16 mouse cellular contexts compared by ENCODE assay signal in genomic region chr6:34727316-34727983, GRCm38 (mm10). TPM values are rescaled to one million over a fixed set of nuclear protein-coding genes. Genes with fewer than 3 reads are reported as not detected.
DNase-seq lines count a peak whose midpoint lies in the region; ATAC-seq and TF ChIP-seq lines count a peak whose summit lies in the region.
"Had no signal": no experiment of that assay in that cellular context is flagged by ENCODE, and none has a peak within 500 bp of the region (broad histone marks: within the 10 kb centered on the region; RNA-seq: fewer than 3 reads in every experiment).

No protein-coding gene starts in this region.

- no peak overlapping the region for H3K9ac ChIP-seq in heart, adult 2 months (ENCODE audit: low read depth, low read length)
- no peak overlapping the region for H3K9ac ChIP-seq in CH12.LX (ENCODE audit: insufficient read depth, low read depth)
- H3K9ac ChIP-seq in limb, embryonic 11.5 days (ENCODE audit: low read length) = no peak overlapping the region
- H3K9ac ChIP-seq in liver, postnatal 0 days (replicated peaks) = no peak overlapping the region
- H3K9ac ChIP-seq: forebrain, embryonic 12.5 days; hindbrain, embryonic 13.5 days; neural tube, embryonic 12.5 days had no signal

- dilution Hi-C loops in CH12.LX (cut with MboI; ENCODE audit: extremely low pct_ligation_motif_present, extremely low pct_unique_long_range_greater_than_20kb, low sequenced_read_pairs) = no loop called here

- no peak for DNase-seq in heart, embryonic 10.5 days (ENCODE audit: low spot score)
- DNase-seq in heart, adult 2 months = no peak
- no peak for DNase-seq in CH12.LX (ENCODE audit: extremely low read depth)
- no peak for DNase-seq in limb, embryonic 11.5 days (ENCODE audit: low spot score)
- DNase-seq in liver, postnatal 0 days = no peak
- DNase-seq in cerebellum, adult 9-11 months = no peak
- no peak for DNase-seq in embryo, embryonic 11 days
- no peak for DNase-seq in adrenal gland, adult (ENCODE audit: inconsistent age in 2 of 2, low spot score in 1 of 2)
- DNase-seq: cerebellum, adult 11 months; kidney, adult 18-20 months; kidney, postnatal 4 days; right cerebral cortex, postnatal 4 days had no signal

- no peak for TF ChIP-seq RAD21 in CH12.LX (IDR thresholded peaks at IDR 0.05; ENCODE audit: low read depth, low read length)

- H3K27me3 ChIP-seq in heart, embryonic 10.5 days (ENCODE audit: insufficient read depth, poor library complexity, severe bottlenecking) = no peaks in the 10 kb centered on the region
- no peaks in the 10 kb centered on the region for H3K27me3 ChIP-seq in heart, adult 2 months (ENCODE audit: control insufficient read depth, insufficient read depth, low read length)
- no peaks in the 10 kb centered on the region for H3K27me3 ChIP-seq in CH12.LX (replicated peaks)
- no peaks in the 10 kb centered on the region for H3K27me3 ChIP-seq in limb, embryonic 11.5 days (ENCODE audit: control insufficient read depth, insufficient read depth, low read length)
- no peaks in the 10 kb centered on the region for H3K27me3 ChIP-seq in liver, postnatal 0 days (ENCODE audit: insufficient read depth, low read length)
- H3K27me3 ChIP-seq: forebrain, embryonic 12.5 days; hindbrain, embryonic 13.5 days; neural tube, embryonic 12.5 days had no signal

- 0 out of 2 replicates have a peak overlapping the region, but pooled peaks have one; percentile 10 for H3K4me2 ChIP-seq in CH12.LX (ENCODE audit: insufficient read depth, low read depth, poor library complexity, severe bottlenecking)
- H3K4me2 ChIP-seq in limb, embryonic 11.5 days (ENCODE audit: low read depth, severe bottlenecking) = no peak overlapping the region
- H3K4me2 ChIP-seq in liver, postnatal 0 days (ENCODE audit: low read depth, low read length) = peak overlapping the region; percentile 9; the same call in 1 of the 2 replicates
- H3K4me2 ChIP-seq: forebrain, embryonic 12.5 days; hindbrain, embryonic 13.5 days; neural tube, embryonic 12.5 days had no signal

- H3K9me3 ChIP-seq in heart, embryonic 10.5 days = no peaks in the 10 kb centered on the region; the same call in 1 of the 2 replicates
- H3K9me3 ChIP-seq in CH12.LX (replicated peaks; ENCODE audit: low read length) = peaks cover 2% of the 10 kb centered on the region
- H3K9me3 ChIP-seq in limb, embryonic 11.5 days (ENCODE audit: control insufficient read depth, low read length) = no peaks in the 10 kb centered on the region
- no peaks in the 10 kb centered on the region for H3K9me3 ChIP-seq in liver, postnatal 0 days (ENCODE audit: low read length)
- H3K9me3 ChIP-seq: forebrain, embryonic 12.5 days; hindbrain, embryonic 13.5 days; neural tube, embryonic 12.5 days had no signal

- no peak for TF ChIP-seq POLR2A in heart, adult 2 months (IDR thresholded peaks at IDR 0.05; ENCODE audit: insufficient read depth, low read depth, low read length)
- no peak for TF ChIP-seq POLR2A in CH12.LX (IDR thresholded peaks at IDR 0.05; ENCODE audit: low read depth, low read length)

- peaks cover 46% of the 10 kb centered on the region for H3K4me1 ChIP-seq in heart, embryonic 10.5 days
- peaks cover 18% of the 10 kb centered on the region for H3K4me1 ChIP-seq in heart, adult 2 months (ENCODE audit: control insufficient read depth, insufficient read depth, low read length)
- H3K4me1 ChIP-seq in CH12.LX (ENCODE audit: control insufficient read depth in 1 of 2, insufficient read depth in 2 of 2) = peaks cover 8 to 27% of the 10 kb centered on the region in 2 experiments; a peak in 3 of 4 replicates
- H3K4me1 ChIP-seq in limb, embryonic 11.5 days (ENCODE audit: control insufficient read depth, insufficient read depth, low read length) = peaks cover 47% of the 10 kb centered on the region
- H3K4me1 ChIP-seq in liver, postnatal 0 days (ENCODE audit: insufficient read depth) = peaks cover 18% of the 10 kb centered on the region

- H3K4me3 ChIP-seq in heart, embryonic 10.5 days = no peak overlapping the region
- no peak overlapping the region for H3K4me3 ChIP-seq in heart, adult 2 months
- H3K4me3 ChIP-seq in CH12.LX (replicated peaks in 1 of 3; ENCODE audit: low read depth in 2 of 3, low read length in 2 of 3, poor library complexity in 1 of 3) = no peak overlapping the region
- no peak overlapping the region for H3K4me3 ChIP-seq in limb, embryonic 11.5 days (ENCODE audit: low read depth, low read length)
- H3K4me3 ChIP-seq in liver, postnatal 0 days (ENCODE audit: low read depth, low read length) = no peak overlapping the region
- H3K4me3 ChIP-seq: forebrain, embryonic 12.5 days; hindbrain, embryonic 13.5 days; neural tube, embryonic 12.5 days had no signal

- TF ChIP-seq CTCF in heart, adult 2 months (IDR thresholded peaks at IDR 0.05) = no peak
- no peak for TF ChIP-seq CTCF in CH12.LX (conservative IDR thresholded peaks at IDR 0.05 in 1 of 2, IDR thresholded peaks at IDR 0.05 in 1 of 2; ENCODE audit: low read depth in 2 of 2, low read length in 2 of 2)
- no peak for TF ChIP-seq CTCF in liver, postnatal 0 days (IDR thresholded peaks at IDR 0.05; ENCODE audit: low read depth)

- H3K79me2 ChIP-seq in heart, adult 2 months (replicated peaks; ENCODE audit: control insufficient read depth, insufficient read depth, low read length) = no peaks in the 10 kb centered on the region
- H3K79me2 ChIP-seq in CH12.LX (replicated peaks; ENCODE audit: control insufficient read depth, extremely low read depth, insufficient read depth, poor library complexity, severe bottlenecking) = no peaks in the 10 kb centered on the region

- intact Hi-C loops in heart, adult 2 months (cut with DNase I) = no loop called here

- H3K27ac ChIP-seq in heart, embryonic 10.5 days = peak overlapping the region; percentile 72
- H3K27ac ChIP-seq in heart, adult 2 months = no peak overlapping the region
- no peak overlapping the region for H3K27ac ChIP-seq in CH12.LX (ENCODE audit: insufficient read depth, low read depth)
- H3K27ac ChIP-seq in limb, embryonic 11.5 days (replicated peaks; ENCODE audit: low read depth, low read length) = 0 out of 2 replicates have a peak overlapping the region, but pooled peaks have one; percentile 21
- H3K27ac ChIP-seq in liver, postnatal 0 days (ENCODE audit: low read depth) = peak overlapping the region; percentile 84
- H3K27ac ChIP-seq: forebrain, embryonic 12.5 days; hindbrain, embryonic 13.5 days; neural tube, embryonic 12.5 days had no signal

- WGBS in heart, embryonic 10.5 days = 76% methylated on average over 15 of the region's 15 CpGs
- WGBS in heart, adult 2 months = 88% methylated on average over 15 of the region's 15 CpGs
- 85% methylated on average over 15 of the region's 15 CpGs for WGBS in limb, embryonic 11.5 days
- WGBS in liver, postnatal 0 days (ENCODE audit: insufficient replicate concordance) = 68% methylated on average over 15 of the region's 15 CpGs

- TF ChIP-seq EP300 in heart, adult 2 months (IDR thresholded peaks at IDR 0.05; ENCODE audit: insufficient read depth, low read depth, low read length) = no peak
- TF ChIP-seq EP300 in CH12.LX (IDR thresholded peaks at IDR 0.05; ENCODE audit: low read length) = no peak
- TF ChIP-seq EP300 in liver, postnatal 0 days (IDR thresholded peaks at IDR 0.05; ENCODE audit: low read depth) = 0 out of 2 replicates have a peak, but pooled peaks have one; percentile 45

- peaks cover 12% of the 10 kb centered on the region for H3K36me3 ChIP-seq in heart, embryonic 10.5 days
- no peaks in the 10 kb centered on the region; the same call in 1 of the 2 replicates for H3K36me3 ChIP-seq in heart, adult 2 months (ENCODE audit: control insufficient read depth, insufficient read depth, low read length)
- H3K36me3 ChIP-seq in CH12.LX (replicated peaks in 1 of 2; ENCODE audit: control insufficient read depth in 1 of 2, insufficient read depth in 1 of 2, low read length in 1 of 2) = no peaks in the 10 kb centered on the region
- no peaks in the 10 kb centered on the region for H3K36me3 ChIP-seq in limb, embryonic 11.5 days (ENCODE audit: control insufficient read depth, insufficient read depth, low read length)
- no peaks in the 10 kb centered on the region for H3K36me3 ChIP-seq in liver, postnatal 0 days (replicated peaks; ENCODE audit: insufficient read depth, low read length)
- H3K36me3 ChIP-seq: forebrain, embryonic 12.5 days; hindbrain, embryonic 13.5 days; neural tube, embryonic 12.5 days had no signal

- no peak for ATAC-seq in limb, embryonic 11.5 days (ENCODE audit: insufficient number of reproducible peaks, low FRiP score, low TSS enrichment, low read depth)
- ATAC-seq in liver, postnatal 0 days = peak; percentile 73
- ATAC-seq: lung, postnatal 0 days had no signal

- in situ Hi-C loops in CH12.LX (cut with MboI; ENCODE audit: low pct_ligation_motif_present, low pct_unique_long_range_greater_than_20kb, low sequenced_read_pairs) = no loop called here

TF ChIP-seq in CH12.LX, 34 proteins besides CTCF, POLR2A, EP300 and RAD21 (continues in another document):
- TF ChIP-seq ZC3H11A (IDR thresholded peaks at IDR 0.05; ENCODE audit: low read depth, low read length) (no peak), UBTF (IDR thresholded peaks at IDR 0.05; ENCODE audit: low read depth, low read length) (no peak), USF2 (conservative IDR thresholded peaks at IDR 0.05; ENCODE audit: low read depth, low read length) (no peak), KAT2A (IDR thresholded peaks at IDR 0.05; ENCODE audit: insufficient replicate concordance, low read length) (no peak), GABPA (IDR thresholded peaks at IDR 0.05; ENCODE audit: insufficient replicate concordance, low read depth, low read length) (no peak), MXI1 (IDR thresholded peaks at IDR 0.05; ENCODE audit: low read depth, low read length) (no peak), ZNF384 (IDR thresholded peaks at IDR 0.05; ENCODE audit: low read depth, low read length) (no peak), SMC3 (IDR thresholded peaks at IDR 0.05; ENCODE audit: low read depth, low read length) (no peak), CHD2 (IDR thresholded peaks at IDR 0.05; ENCODE audit: low read length) (no peak), MYC (IDR thresholded peaks at IDR 0.05; ENCODE audit: low read depth, low read length) (no peak), ZMIZ1 (IDR thresholded peaks at IDR 0.05; ENCODE audit: low read depth, low read length) (no peak), MAX (IDR thresholded peaks at IDR 0.05; ENCODE audit: low read length) (no peak), PAX5 (IDR thresholded peaks at IDR 0.05; ENCODE audit: low read length) (no peak), MEF2A (IDR thresholded peaks at IDR 0.05; ENCODE audit: borderline replicate concordance, low read depth, low read length) (no peak)

RNA-seq across cellular contexts. Expression of gene Agbl3, which starts 52.8 kb away (rescaled TPM):
- 4.0 and 6.0 TPM in 2 replicates for polyA plus RNA-seq in heart, embryonic 10.5 days (2016; fragmentation: Nextera tagmentation; extraction: Ambion mirVana)
- 1 to 10 TPM; 2.5 to 3.7 TPM for total RNA-seq in heart, adult 2 months (2021)
- 2.6 and 3.4 TPM in 2 replicates for polyA plus RNA-seq in heart, adult 2 months (2012; rRNA removed)
- total RNA-seq in CH12.LX (2012; rRNA removed) = 1.5 and 1.9 TPM in 2 replicates
- 4.8 and 5.1 TPM in 2 replicates for total RNA-seq in CH12.LX (2014; rRNA removed)
- 3.2 and 3.4 TPM in 2 replicates for polyA plus RNA-seq in CH12.LX (2012; ENCODE audit: insufficient read length, low read depth)
- polyA plus RNA-seq in limb, embryonic 11.5 days (2014; fragmentation: Nextera tagmentation; extraction: Ambion mirVana) = 5.6 and 6.1 TPM in 2 replicates
- 5.3 and 6.1 TPM in 2 replicates for polyA plus RNA-seq in liver, postnatal 0 days (2015; fragmentation: Nextera tagmentation; extraction: Ambion mirVana)

Comparison
In these comparisons a context has a peak if more than half of its experiments do, and no peak if none do; other contexts are left out.
1. H3K27ac ChIP-seq: peak in heart, embryonic 10.5 days (single experiment), limb, embryonic 11.5 days (single experiment) and liver, postnatal 0 days (single experiment); none in heart, adult 2 months (single experiment) and CH12.LX (single experiment).